Mouse (Mus musculus): Measurements from ENCODE around the gene Tbl3.

Gene Tbl3

DNA sequence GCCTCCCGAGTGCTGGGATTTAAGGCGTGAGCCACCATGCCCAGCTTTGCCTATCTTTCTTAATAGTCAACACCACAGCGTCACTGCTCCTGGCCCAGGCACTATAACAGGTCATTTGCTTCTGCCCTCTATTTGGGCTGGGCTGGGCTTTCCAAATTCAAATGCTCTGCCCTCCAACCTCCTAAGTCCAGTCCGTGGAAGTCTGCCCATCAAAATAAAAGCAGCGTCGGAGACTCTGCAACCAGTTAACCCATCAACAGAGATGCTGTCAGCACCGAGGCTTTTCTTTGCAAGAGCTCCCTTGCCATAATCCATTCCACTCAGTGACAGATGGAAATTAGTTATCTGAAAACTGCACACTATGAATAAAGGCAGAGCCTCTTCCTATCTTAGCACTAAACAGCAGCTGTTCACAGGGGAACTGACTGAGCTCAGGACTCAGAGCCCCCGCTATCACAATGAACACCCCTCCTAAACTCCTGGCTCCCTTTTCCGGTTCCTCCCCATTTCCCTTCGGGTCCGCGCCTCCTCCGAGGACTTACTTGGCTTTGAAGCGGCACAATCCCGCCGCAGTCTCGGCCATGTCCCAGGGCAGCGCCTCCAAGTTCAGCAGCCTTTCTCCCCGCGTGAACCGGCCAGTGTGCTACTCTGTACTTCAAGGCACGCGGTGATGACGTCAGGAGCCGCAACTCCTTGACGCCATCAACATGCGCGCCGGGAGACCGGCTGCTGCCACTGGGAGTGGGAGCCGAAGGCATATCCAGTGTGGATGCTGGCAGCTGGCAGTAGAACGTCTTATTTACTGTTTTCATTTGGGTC, at the start of gene Tbl3:
TSS of gene Tbl3 (minus strand) at position 679 of the 819 bp plus-strand sequence.
- peak; percentile 90 to 96 for DNase-seq (ENCODE audit: low spot score in 2 of 2)

DNA sequence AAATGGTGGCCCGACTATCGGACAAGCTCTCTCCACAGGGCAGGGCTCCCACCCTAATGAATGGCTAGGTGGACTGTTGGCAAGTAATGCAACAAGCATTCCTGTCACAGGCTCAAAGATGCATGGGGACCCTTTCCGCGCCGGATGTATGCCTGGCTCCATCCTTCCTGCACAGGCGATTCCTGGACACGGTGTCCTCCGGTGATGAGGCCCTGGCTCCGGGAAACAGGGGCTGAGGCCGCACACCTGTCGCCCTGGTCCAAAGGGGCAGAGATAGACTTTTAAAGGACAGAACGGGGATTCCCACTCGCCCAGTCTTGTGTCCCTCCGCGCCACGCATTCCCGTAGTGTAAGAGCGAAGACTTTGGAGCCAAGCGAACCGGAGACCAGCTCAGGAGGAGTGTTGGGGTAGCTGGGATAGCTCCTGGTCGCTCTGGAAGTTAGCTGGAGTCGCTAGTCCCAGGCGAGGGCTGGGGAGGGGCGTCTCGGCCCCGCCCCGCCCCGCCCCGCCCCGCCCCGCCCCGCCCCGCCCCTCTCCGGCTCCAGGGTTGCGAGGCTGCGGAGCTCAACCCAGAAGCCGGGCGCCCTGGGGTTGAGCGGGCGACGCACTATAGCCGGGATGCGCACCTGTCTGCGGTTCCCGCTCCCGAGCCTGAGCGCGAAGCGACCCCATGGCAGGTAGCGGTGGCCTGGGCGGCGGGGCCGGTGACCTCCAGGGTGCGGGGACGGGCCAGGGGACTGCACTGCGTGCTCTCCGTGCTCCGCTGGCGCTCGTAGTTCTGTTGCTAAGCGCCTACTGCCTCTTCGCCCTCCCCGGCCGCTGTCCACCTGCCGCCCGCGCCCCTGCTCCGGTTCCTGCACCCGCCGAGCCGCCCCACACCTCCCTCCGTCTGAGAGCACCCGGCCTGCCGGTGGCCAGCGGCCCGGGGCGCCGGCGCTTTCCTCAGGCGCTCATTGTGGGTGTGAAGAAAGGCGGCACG, 45.2 kb upstream of the Tbl3 start, which contains the start of gene Hs3st6:
TSS of gene Hs3st6 (plus strand) at position 574 of the 980 bp plus-strand sequence.
- no peak for DNase-seq (ENCODE audit: low spot score in 2 of 2)

DNA sequence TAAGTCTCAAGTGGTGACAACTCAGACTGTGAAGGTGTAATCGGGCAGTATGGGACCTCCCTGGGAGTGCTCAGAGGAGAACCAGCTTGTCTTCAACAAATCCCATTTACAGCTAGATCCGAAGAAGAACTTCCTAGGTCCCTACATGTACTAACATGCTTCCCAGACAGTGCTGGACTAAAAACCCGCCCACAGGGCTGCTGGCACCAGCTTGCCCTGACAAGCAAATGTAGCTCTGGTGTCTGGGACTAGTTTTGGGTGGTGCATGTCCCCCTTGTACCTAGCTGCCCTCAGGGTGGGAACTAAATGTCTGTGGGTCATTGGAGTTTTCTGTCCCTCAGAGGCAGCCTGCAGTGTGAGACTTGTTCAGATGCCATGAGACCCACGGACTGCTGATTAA, 44.1 kb upstream of the Tbl3 start:
- DNase-seq (ENCODE audit: low spot score in 2 of 2): no peak

DNA sequence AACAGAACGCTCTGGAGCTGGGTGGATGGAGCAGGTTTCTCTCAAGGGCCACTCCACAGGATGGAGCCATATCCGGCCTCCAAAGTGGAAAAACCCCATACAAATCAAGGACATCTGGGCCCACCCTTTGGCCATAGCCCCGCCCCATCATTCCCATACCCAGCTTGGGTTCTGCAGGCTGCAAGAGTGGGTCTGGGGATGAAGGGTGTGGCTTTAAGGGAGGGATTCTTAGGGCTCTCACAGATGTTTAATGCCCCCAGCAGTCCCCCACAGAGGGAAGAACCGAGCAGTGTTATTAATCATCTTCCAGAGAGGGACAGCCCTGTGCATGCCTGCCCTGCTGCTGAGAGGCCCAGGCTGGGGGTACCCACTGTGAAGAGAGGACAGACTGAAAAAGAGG, 39.5 kb upstream of the Tbl3 start:
- DNase-seq (ENCODE audit: low spot score in 2 of 2): peak in 1 of 2 experiments; percentile 60

DNA sequence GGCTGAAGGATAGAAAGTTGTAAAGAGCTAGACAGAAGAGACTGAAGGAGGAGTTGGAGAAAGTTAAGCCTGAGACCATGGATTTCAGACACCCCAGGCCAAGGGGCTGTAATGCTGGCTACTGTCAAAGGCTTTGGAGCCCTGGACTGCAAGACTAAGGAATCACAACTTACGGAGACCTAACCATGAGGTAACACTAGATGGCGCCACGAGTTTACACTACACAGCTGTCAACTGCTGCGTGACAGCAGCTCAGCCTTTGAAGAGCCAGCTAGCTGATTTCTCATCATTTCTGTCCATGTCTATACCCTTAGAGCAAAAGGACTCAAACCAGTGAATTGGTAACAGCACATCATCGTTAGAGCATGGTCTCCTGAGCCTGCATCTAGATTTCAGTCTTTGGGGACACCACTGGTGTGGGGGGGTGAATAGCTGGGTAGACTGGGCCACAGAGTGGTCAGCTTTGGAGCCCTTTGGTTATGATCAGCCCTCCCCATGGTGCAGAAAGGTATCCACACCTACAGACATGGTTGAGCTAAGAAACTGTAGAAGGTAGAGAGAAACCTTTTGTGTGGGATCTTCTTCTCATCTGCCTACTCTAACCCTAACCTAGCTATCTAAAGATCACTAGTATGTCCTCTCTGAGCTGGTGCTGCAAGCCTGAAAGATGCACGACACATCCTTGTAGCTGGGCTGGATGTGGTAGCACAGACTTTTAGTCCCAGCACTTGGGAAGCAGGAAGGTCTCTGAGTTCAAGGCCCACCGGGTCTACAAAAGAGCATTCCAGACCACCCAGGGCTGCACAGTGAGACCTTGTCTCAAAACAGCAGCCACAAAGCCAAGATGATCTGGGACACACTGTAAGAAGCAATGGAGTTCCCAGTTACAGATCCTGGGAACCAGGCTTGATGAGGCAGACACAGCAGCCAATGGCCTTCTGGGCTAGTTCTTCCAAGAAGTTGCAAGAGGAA, 38.4 kb upstream of the Tbl3 start:
- DNase-seq (ENCODE audit: low spot score in 2 of 2): peak; percentile 81 to 92

DNA sequence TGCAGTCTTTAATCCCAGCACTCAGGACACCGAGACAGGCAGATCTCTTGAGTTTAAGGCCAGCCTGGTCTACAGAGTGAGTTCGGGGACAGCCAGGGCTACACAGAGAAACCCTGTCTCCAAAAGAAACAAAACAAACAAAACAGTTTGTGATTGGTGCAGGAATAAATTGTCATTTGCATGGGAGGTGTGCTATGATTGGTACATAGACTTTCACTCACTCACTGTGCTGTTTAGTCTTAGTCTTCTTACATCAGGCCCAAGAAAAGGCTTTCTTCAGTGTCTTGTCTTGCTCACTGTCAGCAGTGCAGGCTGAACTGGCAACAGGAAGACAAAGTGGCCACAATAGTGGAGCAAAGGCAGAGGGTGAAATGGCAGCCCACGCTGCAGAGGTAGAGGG, 36.9 kb upstream of the Tbl3 start:
- DNase-seq (ENCODE audit: low spot score in 2 of 2): no peak

DNA sequence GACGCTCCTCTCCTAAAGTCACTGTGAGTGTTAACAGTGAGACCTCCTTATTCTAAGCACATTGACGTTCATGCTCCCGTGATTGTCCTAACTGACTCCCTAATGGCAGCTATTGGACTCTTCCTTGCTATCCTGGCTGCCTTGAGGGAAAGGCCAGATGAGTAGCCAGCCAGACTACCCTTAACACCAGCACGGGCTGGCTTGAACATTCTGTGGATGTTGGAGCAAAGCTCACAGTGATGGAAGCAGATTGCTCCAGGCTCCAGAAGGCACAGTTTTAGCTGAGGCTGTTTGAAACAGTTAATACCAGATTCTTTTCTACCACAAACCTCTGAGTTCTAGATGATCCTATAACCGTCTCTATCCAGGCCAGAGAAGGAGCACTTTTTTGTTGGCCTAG, 36.4 kb upstream of the Tbl3 start:
- DNase-seq (ENCODE audit: low spot score in 2 of 2): no peak

DNA sequence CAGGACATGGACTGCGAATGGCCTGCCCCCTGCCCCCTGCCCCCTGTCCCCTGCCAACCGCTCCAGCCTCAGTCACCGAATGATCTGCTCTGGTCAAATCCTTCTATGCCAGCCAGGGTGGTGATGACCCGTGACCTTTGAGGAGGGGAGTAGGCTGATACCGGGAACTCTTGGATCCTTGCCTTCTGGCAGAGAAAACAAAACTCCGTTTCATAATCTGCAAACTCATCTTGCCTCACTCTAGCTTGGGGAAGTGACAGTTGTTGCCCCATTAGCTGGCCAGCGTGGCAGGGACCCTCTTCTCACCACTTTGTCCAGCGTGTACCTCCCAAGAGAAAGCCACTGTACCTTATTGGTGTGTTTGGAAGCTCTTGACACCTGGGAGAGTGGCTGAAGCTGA, 34.8 kb upstream of the Tbl3 start:
- DNase-seq (ENCODE audit: low spot score in 2 of 2): no peak

DNA sequence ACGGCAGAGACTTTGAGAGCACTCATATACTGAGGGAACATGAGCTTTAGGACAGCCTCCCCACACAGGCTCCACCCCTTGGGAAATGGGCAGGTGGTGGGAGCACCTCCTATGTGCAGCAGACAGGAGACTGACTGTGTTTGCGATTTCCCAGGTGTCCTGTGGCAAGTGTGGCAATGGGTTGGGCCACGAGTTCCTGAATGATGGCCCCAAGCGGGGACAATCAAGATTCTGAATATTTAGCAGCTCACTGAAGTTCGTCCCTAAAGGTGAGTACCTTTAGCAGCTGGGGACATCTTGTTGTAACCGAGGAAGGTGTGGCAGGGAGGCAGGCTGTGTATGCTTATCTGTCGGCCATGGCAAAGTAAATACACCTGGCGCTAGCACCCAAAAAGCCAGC, 32.5 kb upstream of the Tbl3 start:
- no peak for DNase-seq (ENCODE audit: low spot score in 2 of 2)

DNA sequence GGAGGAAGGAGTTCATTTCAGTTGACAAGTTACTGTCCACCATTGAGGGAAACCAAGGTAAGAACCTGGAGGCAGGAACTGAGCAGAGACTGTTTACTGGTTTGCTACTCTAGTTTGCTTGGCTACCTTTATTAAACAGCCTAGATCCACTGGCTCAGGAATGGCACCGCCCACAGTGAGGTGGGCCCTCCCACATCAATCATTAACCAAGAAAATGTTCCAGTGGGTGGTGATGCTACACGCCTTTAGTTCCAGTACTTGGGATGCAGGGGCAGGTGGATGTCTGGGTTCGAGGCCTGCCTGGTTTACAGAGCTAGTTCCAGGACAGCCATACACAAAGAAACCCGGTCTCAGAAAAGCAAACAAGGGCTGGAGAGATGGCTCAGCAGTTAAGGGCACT, 30.8 kb upstream of the Tbl3 start:
- DNase-seq (ENCODE audit: low spot score in 2 of 2): no peak

DNA sequence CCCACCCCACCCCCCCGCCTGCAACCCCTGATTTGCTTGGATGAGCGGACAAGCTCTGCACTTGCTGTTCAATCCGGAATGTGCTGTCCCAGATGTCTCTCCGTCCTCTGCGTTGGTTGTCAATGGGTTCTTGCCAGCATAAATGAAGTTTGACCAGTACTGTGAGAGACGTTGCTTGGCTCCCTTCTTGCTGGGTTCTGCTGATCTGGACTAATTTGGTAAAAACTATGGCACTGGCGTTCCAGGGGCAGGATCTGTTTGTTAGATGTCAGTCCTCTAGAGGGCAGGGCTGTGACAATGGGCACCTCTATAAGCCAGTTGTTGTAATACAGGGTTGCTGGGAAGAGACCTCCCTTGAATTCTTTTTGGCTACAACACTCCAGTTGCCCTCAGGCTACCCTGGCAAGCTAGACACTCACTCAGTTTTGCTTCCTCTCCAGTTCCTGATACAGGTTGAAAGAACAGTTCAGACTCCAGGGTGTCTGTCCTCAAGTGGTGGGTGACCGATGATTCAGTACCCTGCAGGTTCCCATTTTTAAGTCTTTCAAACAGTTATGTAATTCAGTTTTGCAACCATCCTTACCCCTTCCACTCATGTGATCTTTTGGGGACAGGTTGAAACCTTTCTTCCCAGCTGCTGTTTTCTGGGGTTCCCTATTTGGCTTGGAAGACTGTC, 29.8 kb upstream of the Tbl3 start:
- peak in 1 of 2 experiments; percentile 63 for DNase-seq (ENCODE audit: low spot score in 2 of 2)

DNA sequence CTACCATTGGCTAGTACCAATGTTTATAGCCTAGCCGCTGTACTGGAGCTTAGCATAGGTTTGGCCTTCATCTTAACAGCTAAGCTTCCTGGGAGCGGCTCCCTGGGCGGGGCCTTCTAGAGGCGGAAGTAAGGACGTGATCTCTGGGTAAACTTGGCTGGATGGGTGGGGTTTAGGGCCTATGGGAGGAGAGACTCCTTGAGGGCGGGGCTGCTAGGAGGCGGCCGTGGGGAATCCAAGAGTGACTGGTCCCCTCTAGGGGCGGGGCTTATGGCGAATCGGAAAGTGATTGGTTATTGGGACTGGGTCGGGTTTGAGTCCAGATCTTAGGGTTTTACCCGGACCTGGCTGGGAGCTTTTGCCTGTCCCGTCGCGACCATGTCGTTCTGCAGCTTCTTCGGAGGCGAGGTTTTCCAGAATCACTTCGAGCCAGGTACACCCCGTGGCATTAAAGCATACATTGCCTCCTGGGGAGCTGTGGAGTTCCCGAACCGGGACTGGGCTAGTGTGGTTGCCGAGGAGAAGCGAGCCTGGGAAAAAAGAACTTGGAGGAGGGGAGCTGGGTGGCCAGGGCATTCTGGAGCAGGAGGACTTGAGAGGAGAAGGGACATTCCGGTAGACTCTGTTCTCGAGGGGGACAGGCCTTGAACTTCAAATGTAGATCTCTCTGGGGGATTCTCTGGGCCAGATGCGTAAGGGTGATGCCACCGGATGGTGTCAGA, 29.0 kb upstream of the Tbl3 start, which contains the start of gene Msrb1:
TSS of gene Msrb1 (plus strand) at position 313 of the 722 bp plus-strand sequence.
- peak; percentile 96 to 97 for DNase-seq (ENCODE audit: low spot score in 2 of 2)

DNA sequence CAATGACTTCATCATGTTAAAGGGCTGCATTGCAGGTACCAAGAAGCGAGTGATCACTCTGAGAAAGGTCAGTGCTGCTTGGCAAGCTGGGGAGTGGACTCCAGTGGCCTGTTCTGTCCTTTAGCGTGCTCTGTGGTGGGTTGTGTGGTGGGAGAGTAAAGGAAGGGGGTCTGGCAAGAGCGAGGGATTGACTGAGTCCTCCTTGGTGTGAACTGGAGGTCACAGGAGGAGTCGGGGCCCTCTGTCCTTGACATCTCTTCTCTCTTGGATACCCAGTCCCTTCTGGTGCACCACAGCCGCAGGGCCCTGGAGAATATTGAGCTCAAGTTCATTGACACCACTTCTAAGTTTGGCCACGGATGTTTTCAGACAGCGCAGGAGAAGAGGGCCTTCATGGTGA, 28.0 kb upstream of the Tbl3 start:
- peak in 1 of 2 experiments; percentile 65 for DNase-seq (ENCODE audit: low spot score in 2 of 2)

DNA sequence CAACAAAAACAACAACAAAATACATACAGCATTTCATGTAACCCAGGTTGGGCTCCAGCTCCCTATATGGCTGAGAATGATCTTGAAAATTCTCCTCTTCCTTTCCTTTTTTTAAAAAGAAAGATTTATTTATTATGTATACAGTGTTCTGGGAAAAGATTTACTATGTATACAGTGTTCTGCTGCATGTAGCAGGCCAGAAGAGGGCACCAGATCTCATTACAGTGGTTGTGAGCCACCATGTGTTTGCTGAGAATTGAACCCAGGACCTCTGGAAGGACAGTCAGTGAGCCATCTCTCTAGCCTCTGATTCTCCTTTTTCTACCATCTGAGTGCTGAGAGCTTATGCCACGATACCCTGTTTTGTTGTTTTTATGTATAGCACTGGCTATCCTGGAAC, 27.1 kb upstream of the Tbl3 start:
- no peak for DNase-seq (ENCODE audit: low spot score in 2 of 2)

DNA sequence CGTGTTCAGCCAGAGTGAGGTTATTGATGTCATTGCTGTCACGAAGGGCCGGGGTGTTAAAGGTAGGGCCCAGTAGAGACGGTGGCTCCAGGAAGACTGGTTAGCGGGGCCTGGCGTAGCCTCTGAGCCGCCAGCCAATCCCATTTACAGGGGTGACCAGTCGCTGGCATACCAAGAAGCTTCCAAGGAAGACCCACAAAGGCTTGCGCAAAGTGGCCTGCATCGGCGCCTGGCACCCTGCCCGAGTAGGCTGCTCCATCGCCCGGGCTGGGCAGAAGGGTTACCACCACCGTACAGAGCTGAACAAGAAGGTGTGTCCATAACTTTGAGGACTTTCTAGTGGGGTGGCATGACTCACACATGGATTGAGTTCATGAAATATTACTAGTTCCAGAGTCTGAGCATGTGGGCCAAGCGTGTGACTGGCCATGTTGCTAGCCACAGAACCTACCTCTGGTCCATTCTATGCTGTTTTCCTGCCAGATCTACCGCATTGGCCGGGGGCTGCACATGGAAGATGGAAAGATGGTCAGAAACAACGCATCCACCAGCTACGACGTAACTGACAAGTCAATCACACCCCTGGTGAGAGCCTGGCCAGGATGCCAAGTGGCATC, 26.1 kb upstream of the Tbl3 start:
- peak in 1 of 2 experiments; percentile 64 for DNase-seq (ENCODE audit: low spot score in 2 of 2)

DNA sequence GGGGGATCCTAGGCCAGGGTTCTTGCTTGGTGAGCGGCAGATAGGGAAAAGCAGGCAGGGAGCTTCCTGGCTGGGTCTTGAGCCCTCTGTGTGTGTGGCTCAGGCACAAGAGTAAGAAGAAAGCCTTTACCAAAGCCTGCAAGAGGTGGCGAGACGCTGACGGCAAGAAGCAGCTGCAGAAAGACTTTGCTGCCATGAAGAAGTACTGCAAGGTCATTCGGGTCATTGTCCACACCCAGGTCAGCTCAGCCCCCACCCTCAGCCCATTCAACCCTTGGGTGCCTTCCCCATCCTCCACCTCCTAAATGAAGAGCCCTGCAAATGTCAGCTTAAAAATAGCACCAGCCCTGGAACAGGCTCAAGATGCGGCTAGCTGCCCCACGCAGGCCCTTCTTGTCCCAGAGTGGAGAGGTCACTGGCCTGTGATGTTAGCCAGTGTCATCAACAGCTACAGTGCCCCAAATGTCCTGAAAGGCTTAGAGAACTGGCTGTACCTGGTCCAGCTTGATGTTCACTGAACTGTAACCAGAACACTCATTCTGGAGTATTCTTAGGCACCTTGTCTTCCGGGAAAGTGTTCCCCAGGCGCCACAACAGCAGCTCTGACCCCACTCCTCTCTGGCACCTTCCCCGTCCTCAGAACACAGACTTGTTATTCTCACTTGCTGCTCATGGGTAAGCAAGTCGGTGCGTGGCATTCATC, 24.9 kb upstream of the Tbl3 start:
- DNase-seq (ENCODE audit: low spot score in 2 of 2): peak in 1 of 2 experiments; percentile 53

DNA sequence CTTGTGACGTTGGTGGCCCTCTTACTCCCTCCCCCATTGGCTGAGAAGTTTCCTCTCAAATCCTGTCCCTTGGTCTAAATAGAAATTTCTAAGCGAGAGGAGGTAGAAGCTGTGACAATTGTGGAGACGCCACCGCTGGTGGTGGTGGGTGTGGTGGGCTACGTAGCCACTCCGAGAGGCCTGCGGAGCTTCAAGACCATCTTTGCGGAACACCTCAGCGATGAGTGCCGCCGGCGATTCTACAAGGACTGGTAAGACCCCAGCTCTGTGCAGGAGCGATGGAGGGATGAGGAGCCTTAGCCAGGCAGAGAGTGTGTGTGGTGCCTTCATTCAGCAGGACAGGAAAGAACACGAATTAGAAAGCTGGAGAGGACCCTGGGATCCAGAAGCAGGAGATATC, 23.3 kb upstream of the Tbl3 start:
- peak in 1 of 2 experiments; percentile 60 for DNase-seq (ENCODE audit: low spot score in 2 of 2)

DNA sequence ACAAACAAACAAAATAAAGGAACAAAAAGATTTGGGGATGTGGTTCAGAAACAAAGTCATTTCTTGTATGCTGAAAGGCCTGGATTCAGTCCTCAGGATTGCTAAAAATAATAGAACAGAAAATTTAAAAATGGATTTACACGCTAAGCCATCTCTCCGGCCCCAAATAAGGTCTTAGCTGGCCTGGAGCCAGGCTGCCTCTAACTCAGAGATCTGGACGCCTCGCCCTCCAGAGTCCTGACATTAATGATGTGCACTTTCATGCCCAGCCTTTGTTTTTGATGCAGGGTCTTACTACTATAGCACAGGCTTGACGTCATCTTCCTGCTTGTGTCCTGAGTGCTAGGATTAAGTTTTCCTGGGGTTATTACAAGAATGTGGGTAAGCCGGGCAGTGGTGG, 21.6 kb upstream of the Tbl3 start:
- DNase-seq (ENCODE audit: low spot score in 2 of 2): no peak

DNA sequence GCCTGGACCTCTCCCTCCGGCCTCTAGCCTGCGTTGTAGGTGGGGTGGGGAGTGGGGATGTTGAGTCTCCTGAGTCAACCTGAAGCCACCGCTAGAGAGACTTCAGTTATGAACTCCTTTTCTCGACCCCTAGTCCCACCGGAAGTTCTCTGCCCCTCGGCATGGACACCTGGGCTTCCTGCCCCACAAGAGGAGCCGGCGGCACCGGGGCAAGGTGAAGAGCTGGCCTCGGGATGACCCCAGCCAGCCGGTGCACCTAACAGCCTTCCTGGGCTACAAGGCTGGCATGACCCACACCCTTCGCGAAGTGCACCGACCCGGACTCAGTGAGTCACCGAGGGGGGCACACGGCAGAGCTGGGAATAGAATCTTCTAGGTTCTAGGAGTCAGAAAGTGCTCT, 20.7 kb upstream of the Tbl3 start:
- DNase-seq (ENCODE audit: low spot score in 2 of 2): peak in 1 of 2 experiments; percentile 60

Data from spleen, postnatal 4 days (tissue).